Mouse (Mus musculus) cortical plate, adult 2 months (tissue): ENCODE results near the gene Skor1.

Source experiments
- CTCF ChIP-seq: fragments of 200-500 bp; IDR thresholded peaks from 2 replicates; pipeline ENCODE4 v1.5.1; 2011; ENCODE audit warnings: mild to moderate bottlenecking, control low read depth, low read length; ENCODE audit not compliant: insufficient read depth; ENCODE audit errors: extremely low read depth
- POLR2A ChIP-seq: fragments of 200-500 bp; IDR thresholded peaks from 2 replicates; pipeline ENCODE4 v1.6.1; 2011; ENCODE audit warnings: mild to moderate bottlenecking, low read length, control low read depth; ENCODE audit not compliant: insufficient read depth; ENCODE audit errors: extremely low read depth

DNA sequence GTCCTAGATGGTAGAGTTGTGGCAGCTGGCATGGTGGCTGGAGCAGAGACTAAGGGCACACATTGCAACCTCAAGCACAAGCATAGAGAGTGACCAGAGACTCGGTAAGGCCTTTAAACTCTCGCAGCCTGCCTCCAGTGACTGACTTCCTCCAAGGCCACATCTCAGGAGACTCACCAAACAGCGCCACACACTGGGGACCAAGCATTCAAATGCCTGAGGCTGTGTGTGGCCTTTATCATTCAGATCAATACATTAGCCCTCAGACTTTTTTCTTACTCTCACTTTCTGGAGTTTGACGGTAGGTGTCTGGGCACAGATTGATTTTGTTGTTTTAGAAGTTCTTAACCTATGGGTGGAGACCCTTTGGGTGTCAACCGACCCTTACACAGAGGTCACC, 30.4 kb downstream of the Skor1 start:
- TF ChIP-seq POLR2A (no peak), CTCF (no peak)
